Mouse (Mus musculus): ENCODE data around the gene Noc3l.

DNA sequence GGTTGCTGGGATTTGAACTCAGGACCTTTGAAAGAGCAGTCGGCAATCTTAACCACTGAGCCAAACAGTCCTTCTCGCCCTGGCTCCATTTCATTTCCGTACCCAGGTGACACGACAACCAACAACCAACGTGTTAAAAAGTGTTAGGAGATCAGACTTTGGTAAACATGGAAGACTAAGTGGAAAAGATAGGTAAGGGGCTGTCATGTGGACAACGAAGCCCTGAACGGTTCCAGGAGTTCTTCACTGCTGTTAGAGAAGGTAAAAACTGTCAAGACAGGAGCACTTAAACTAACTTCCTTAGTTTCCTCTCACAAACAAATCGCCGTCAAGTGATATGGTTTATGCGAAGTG, 17.0 kb upstream of the Noc3l start:
- no peak for TF ChIP-seq POLR2A (IDR thresholded peaks at IDR 0.05; ENCODE audit: low read depth, low read length)
- TF ChIP-seq CTCF (IDR thresholded peaks at IDR 0.05; ENCODE audit: extremely low read depth, insufficient read depth, insufficient read length, insufficient replicate concordance): no peak

All from spleen, adult 2 months (tissue).